Mouse (Mus musculus) small intestine, adult 2 months (tissue): ENCODE measurements around the gene Hpcal4.

Experiments used
- CTCF ChIP-seq: fragments of 200-500 bp; IDR thresholded peaks from 2 replicates; pipeline ENCODE4 v1.5.1; 2012; ENCODE audit warnings: low read depth, mild to moderate bottlenecking, control low read depth, inconsistent platforms, low read length, moderate library complexity, mixed read lengths; ENCODE audit not compliant: insufficient replicate concordance, insufficient read length; ENCODE audit errors: extremely low read depth
- POLR2A ChIP-seq: fragments of 200-500 bp; IDR thresholded peaks from 2 replicates; pipeline ENCODE4 v1.6.1; 2012; ENCODE audit warnings: low read depth, mild to moderate bottlenecking, control low read depth, inconsistent platforms, low read length, moderate library complexity

DNA sequence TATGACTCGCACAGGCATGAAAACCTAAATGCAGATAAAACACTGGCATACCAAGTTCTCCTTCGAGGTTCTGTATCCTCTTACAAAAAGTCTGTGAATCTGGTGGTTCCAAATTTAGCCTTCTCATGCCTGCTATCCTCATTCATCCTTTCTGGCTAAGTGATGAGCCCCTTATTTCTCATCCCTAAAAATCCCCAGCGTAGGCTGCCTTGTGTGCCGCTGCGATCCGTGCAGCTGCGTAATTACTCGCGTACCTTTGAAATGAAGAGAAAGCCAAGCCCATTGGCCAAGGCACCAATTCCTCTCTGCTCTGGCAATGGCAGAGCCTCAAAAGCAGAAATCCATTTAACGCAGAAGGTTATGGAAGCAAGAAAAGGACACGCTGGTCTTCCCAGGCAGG, 10.8 kb downstream of the Hpcal4 start:
- no peak for TF ChIP-seq CTCF
- no peak for TF ChIP-seq POLR2A
